Mouse (Mus musculus) bone marrow, adult 2 months (tissue): ENCODE measurements around the gene Alpl. TPM values are rescaled to one million over a fixed set of nuclear protein-coding genes. Genes with fewer than 3 reads are reported as not detected.

Source experiments
- H3K27ac ChIP-seq: fragments of 200-500 bp; 2 replicates; pipeline ENCODE4 v1.5.1; 2012; ENCODE audit warnings: low read depth, mild to moderate bottlenecking, control low read depth, inconsistent platforms, low read length; ENCODE audit not compliant: control insufficient read depth, poor library complexity, insufficient read depth
- H3K4me1 ChIP-seq: fragments of 200-500 bp; 2 replicates; pipeline ENCODE4 v1.6.1; 2011; ENCODE audit warnings: low read length; ENCODE audit not compliant: control insufficient read depth, insufficient read depth
- H3K4me3 ChIP-seq: fragments of 200-500 bp; replicated peaks from 2 replicates; pipeline ENCODE3; 2011; ENCODE audit warnings: mild to moderate bottlenecking, low read depth, low read length, control low read depth; ENCODE audit not compliant: control insufficient read depth
- CTCF ChIP-seq: fragments of 200-500 bp; IDR thresholded peaks from 2 replicates; pipeline ENCODE4 v1.5.1; 2011; ENCODE audit warnings: low read length, control low read depth; ENCODE audit not compliant: control insufficient read depth, insufficient read depth
- POLR2A ChIP-seq: fragments of 200-500 bp; IDR thresholded peaks from 2 replicates; pipeline ENCODE4 v1.6.1; 2011; ENCODE audit warnings: low read depth, mild to moderate bottlenecking, control low read depth, low read length, borderline replicate concordance; ENCODE audit not compliant: control insufficient read depth
- WGBS: fragments of 180-500 bp; shearing (Covaris S2); methylation state at CpG from one replicate; pipeline ENCODE4 v1.1.7; 2018; 5-methylcytosine and 5-hydroxymethylcytosine counted together
- polyA plus RNA-seq: library from polyadenylated mRNA; stranded (reverse); fragments of >200 nt; gene quantifications from 2 replicates; pipeline ENCODE4 v1.2.4, GENCODE M21; 2011; ENCODE audit warnings: low replicate concordance; ENCODE audit not compliant: missing spikeins, insufficient read depth, insufficient read length

Gene Alpl
- polyA plus RNA-seq, 1 experiment, result 7.1 TPM

DNA sequence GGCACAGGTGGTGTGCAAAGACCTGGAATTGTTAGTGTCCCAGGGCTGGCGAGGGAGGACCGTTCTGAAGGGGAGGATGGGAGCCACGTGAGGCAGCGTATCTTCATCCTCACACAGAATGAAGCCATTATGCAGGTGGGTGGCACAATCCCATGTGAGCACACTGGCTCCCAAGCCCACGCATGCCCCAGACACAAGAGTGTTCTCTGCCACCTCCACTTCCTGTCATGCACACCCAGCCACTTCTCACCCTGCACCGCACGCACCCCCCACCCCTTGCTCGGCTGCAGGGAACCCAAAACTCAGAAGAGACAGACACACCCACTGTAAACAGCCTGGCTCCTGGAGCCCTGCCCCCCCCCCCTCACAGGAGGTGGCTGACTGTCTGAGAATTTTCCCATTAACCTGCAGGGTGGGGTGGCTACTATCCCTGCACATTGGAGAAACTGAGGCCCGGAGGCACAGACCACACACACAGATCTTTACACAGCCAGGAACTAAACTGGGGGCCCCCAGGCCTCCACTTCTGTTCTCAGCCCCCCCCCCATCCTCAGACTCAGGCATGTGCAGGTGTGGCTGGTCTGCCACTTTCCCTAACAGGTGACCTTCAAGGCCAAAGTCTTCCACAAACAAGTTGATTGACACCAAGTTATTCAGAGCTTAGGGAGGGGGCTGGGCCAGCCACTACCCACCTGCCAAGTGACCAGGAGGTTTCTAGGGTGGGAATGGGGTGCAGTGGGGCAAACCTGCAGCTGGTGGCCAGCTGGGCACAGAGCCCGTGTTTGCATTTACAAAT is 103.9 kb downstream of the Alpl start:
- 65% methylated on average over 10 of the region's 10 CpGs for WGBS
- no peak overlapping the region for H3K27ac ChIP-seq
- no peak overlapping the region for H3K4me3 ChIP-seq
- H3K4me1 ChIP-seq, result no peaks in the 10 kb centered on the region
- TF ChIP-seq POLR2A, result no peak
- TF ChIP-seq CTCF, result no peak

Other genes starting within 250 kb of the Alpl start
- not detected in 2 replicates for gene Ldlrad2, start 221.8 kb downstream of the Alpl start, polyA plus RNA-seq
- 108 and 168 TPM in 2 replicates for gene Usp48, start 202.6 kb downstream of the Alpl start, polyA plus RNA-seq
- gene Rap1gap, start 131.7 kb downstream of the Alpl start, polyA plus RNA-seq, result 2.0 and 3.0 TPM in 2 replicates
- 4.3 and 7.3 TPM in 2 replicates for gene Ece1, start 65.9 kb upstream of the Alpl start, polyA plus RNA-seq
- 36.0 and 75.0 TPM in 2 replicates for gene Eif4g3, start 196.6 kb upstream of the Alpl start, polyA plus RNA-seq